Mouse (Mus musculus): Measurements from ENCODE around the gene Ogn. TPM values are rescaled to one million over a fixed set of nuclear protein-coding genes. Genes with fewer than 3 reads are reported as not detected.

Gene Ogn
- total RNA-seq, 1 experiment: 0.45 TPM

- peak overlapping the region; percentile 81 for H3K9ac ChIP-seq (ENCODE audit: insufficient read depth, low read depth, low read length, poor library complexity, severe bottlenecking)
- in situ Hi-C loops (cut with MboI; ENCODE audit: low sequenced_read_pairs in 2 of 2, unreplicated experiment in 2 of 2): no loop called here
Observed at GRCm38 (mm10) chr13:49651781-49652351, 44.0 kb downstream of the Ogn start.

GRCm38 (mm10) chr13:49652481-49653179 is 44.8 kb downstream of the Ogn start, which contains the start of the genes Cenpp and Nol8:
Gene Cenpp, minus strand, starts transcription at chr13:49652785.
Gene Nol8, plus strand, starts transcription at chr13:49653078.
- H3K4me3 ChIP-seq (ENCODE audit: insufficient read depth in 1 of 2, low read depth in 1 of 2, low read length in 2 of 2, poor library complexity in 1 of 2, severe bottlenecking in 1 of 2): peak within 1 kb of the TSS; percentile 79 to 95
- TF ChIP-seq ZNF384 (IDR thresholded peaks at IDR 0.05; ENCODE audit: low read depth, low read length): no peak
- peak; percentile 41; the same call in 1 of the 2 replicates for TF ChIP-seq CHD2 (IDR thresholded peaks at IDR 0.05; ENCODE audit: low read depth, low read length)
- TF ChIP-seq ZC3H11A (IDR thresholded peaks at IDR 0.05; ENCODE audit: borderline replicate concordance, low read depth, low read length): no peak
- TF ChIP-seq HCFC1 (IDR thresholded peaks at IDR 0.05; ENCODE audit: borderline replicate concordance, insufficient read depth, low read length): peak; percentile 63; the same call in 1 of the 2 replicates

More at GRCm38 (mm10) chr13:49651781-49652351, 44.0 kb downstream of the Ogn start:
- peak; percentile 85 for TF ChIP-seq ZNF384 (IDR thresholded peaks at IDR 0.05; ENCODE audit: low read depth, low read length)
- no peak for TF ChIP-seq ZC3H11A (IDR thresholded peaks at IDR 0.05; ENCODE audit: borderline replicate concordance, low read depth, low read length)
- no peak for DNase-seq (ENCODE audit: low read depth, low spot score)
- Histone ChIP-seq H3K4me3 (ENCODE audit: insufficient read depth in 1 of 2, low read depth in 1 of 2, low read length in 2 of 2, poor library complexity in 1 of 2, severe bottlenecking in 1 of 2) (peak overlapping the region; percentile 75 to 79), H3K9me3 (ENCODE audit: control insufficient read depth, insufficient read depth, low read depth, low read length) (no peaks in the 10 kb centered on the region), H3K36me3 (ENCODE audit: control insufficient read depth, insufficient read depth, low read length, poor library complexity, severe bottlenecking) (peaks cover 5% of the 10 kb centered on the region), H3K4me1 (ENCODE audit: control insufficient read depth in 2 of 2, insufficient read depth in 2 of 2, low read length in 2 of 2, poor library complexity in 1 of 2) (peaks cover 0 to 6% of the 10 kb centered on the region in 2 experiments; a peak in 1 of 4 replicates), H3K27ac (ENCODE audit: insufficient read depth, low read depth, low read length, poor library complexity, severe bottlenecking) (no peak overlapping the region)

GRCm38 (mm10) chr13:49653180-49653541 is 45.3 kb downstream of the Ogn start:
- Histone ChIP-seq H3K4me1 (ENCODE audit: control insufficient read depth in 2 of 2, insufficient read depth in 2 of 2, low read length in 2 of 2, poor library complexity in 1 of 2) (peaks cover 0 to 6% of the 10 kb centered on the region in 2 experiments; a peak in 1 of 4 replicates), H3K9ac (ENCODE audit: insufficient read depth, low read depth, low read length, poor library complexity, severe bottlenecking) (peak overlapping the region; percentile 93), H3K27ac (ENCODE audit: insufficient read depth, low read depth, low read length, poor library complexity, severe bottlenecking) (peak overlapping the region; percentile 65), H3K4me3 (ENCODE audit: insufficient read depth in 1 of 2, low read depth in 1 of 2, low read length in 2 of 2, poor library complexity in 1 of 2, severe bottlenecking in 1 of 2) (peak overlapping the region; percentile 64 to 95), H3K36me3 (ENCODE audit: control insufficient read depth, insufficient read depth, low read length, poor library complexity, severe bottlenecking) (peaks cover 8% of the 10 kb centered on the region), H3K9me3 (ENCODE audit: control insufficient read depth, insufficient read depth, low read depth, low read length) (no peaks in the 10 kb centered on the region)
- DNase-seq (ENCODE audit: low read depth, low spot score): no peak
- no peak for TF ChIP-seq ZNF384 (IDR thresholded peaks at IDR 0.05; ENCODE audit: low read depth, low read length)
- TF ChIP-seq CHD2 (IDR thresholded peaks at IDR 0.05; ENCODE audit: low read depth, low read length): peak; percentile 13; the same call in 1 of the 2 replicates
- peak; percentile 15; the same call in 1 of the 2 replicates for TF ChIP-seq HCFC1 (IDR thresholded peaks at IDR 0.05; ENCODE audit: borderline replicate concordance, insufficient read depth, low read length)
- no peak for TF ChIP-seq ZC3H11A (IDR thresholded peaks at IDR 0.05; ENCODE audit: borderline replicate concordance, low read depth, low read length)
- TF ChIP-seq MAFK (IDR thresholded peaks at IDR 0.05; ENCODE audit: insufficient read depth, low read depth, low read length): no peak
- in situ Hi-C loops (cut with MboI; ENCODE audit: low sequenced_read_pairs in 2 of 2, unreplicated experiment in 2 of 2): no loop called here

More at GRCm38 (mm10) chr13:49652481-49653179, 44.8 kb downstream of the Ogn start, which contains the start of the genes Cenpp and Nol8:
- Histone ChIP-seq H3K9ac (ENCODE audit: insufficient read depth, low read depth, low read length, poor library complexity, severe bottlenecking) (peak within 1 kb of the TSS; percentile 93), H3K4me1 (ENCODE audit: control insufficient read depth in 2 of 2, insufficient read depth in 2 of 2, low read length in 2 of 2, poor library complexity in 1 of 2) (peaks cover 0 to 6% of the 10 kb centered on the region in 2 experiments; a peak in 1 of 4 replicates), H3K9me3 (ENCODE audit: control insufficient read depth, insufficient read depth, low read depth, low read length) (no peaks in the 10 kb centered on the region), H3K27ac (ENCODE audit: insufficient read depth, low read depth, low read length, poor library complexity, severe bottlenecking) (peak within 1 kb of the TSS; percentile 65), H3K36me3 (ENCODE audit: control insufficient read depth, insufficient read depth, low read length, poor library complexity, severe bottlenecking) (peaks cover 8% of the 10 kb centered on the region)
- peak; percentile 98 for DNase-seq (ENCODE audit: low read depth, low spot score)
- in situ Hi-C loops (cut with MboI; ENCODE audit: low sequenced_read_pairs in 2 of 2, unreplicated experiment in 2 of 2): no loop called here

Other genes starting within 250 kb of the Ogn start
- 12.1 and 16.9 TPM in 2 replicates for gene Ippk, start 186.8 kb upstream of the Ogn start, total RNA-seq (2012; rRNA removed)
- 0.37 and 0.85 TPM in 2 replicates for gene Tes3-ps, start 114.7 kb upstream of the Ogn start, total RNA-seq (2012; rRNA removed)
- 0.53 and 0.54 TPM in 2 replicates for gene Ecm2, start 103.2 kb upstream of the Ogn start, total RNA-seq (2012; rRNA removed)
- gene Aspn, start 63.6 kb upstream of the Ogn start, total RNA-seq (2012; rRNA removed): 0.11 TPM in 1 of 2 replicates, not detected in the other
- gene Omd, start 25.6 kb upstream of the Ogn start, total RNA-seq (2012; rRNA removed): 0.16 TPM in 1 of 2 replicates, not detected in the other
- gene Cenpp, start 44.7 kb downstream of the Ogn start, total RNA-seq (2012; rRNA removed): 21.0 and 25.4 TPM in 2 replicates
- gene Nol8, start 45.0 kb downstream of the Ogn start, total RNA-seq (2012; rRNA removed): 32.9 and 41.1 TPM in 2 replicates
- 139 and 176 TPM in 2 replicates for gene Iars, start 74.1 kb downstream of the Ogn start, total RNA-seq (2012; rRNA removed)
- gene Gm30302, start 191.0 kb downstream of the Ogn start, total RNA-seq (2012; rRNA removed): not detected in 2 replicates